In genomic region chr8:105942026-105942425, GRCm38 (mm10) we compare ENCODE assay signal across 18 mouse cellular contexts. TPM values are rescaled to one million over a fixed set of nuclear protein-coding genes. Genes with fewer than 3 reads are reported as not detected.
"Had no signal": no experiment of that assay in that cellular context is flagged by ENCODE, and none has a peak within 500 bp of the region (broad histone marks: within the 10 kb centered on the region; RNA-seq: fewer than 3 reads in every experiment).

No protein-coding gene starts in this region.

- ATAC-seq: intestine, embryonic 15.5 days; midbrain, embryonic 13.5 days had no signal

- H3K4me2 ChIP-seq: intestine, embryonic 15.5 days; kidney, embryonic 15.5 days; limb, embryonic 12.5 days; midbrain, embryonic 13.5 days; stomach, embryonic 15.5 days had no signal

- H3K36me3 ChIP-seq: midbrain, embryonic 13.5 days had no signal

- H3K27ac ChIP-seq: intestine, embryonic 15.5 days; kidney, embryonic 15.5 days; limb, embryonic 12.5 days; midbrain, embryonic 13.5 days; stomach, embryonic 15.5 days had no signal

- H3K4me3 ChIP-seq: intestine, embryonic 15.5 days; kidney, embryonic 15.5 days; limb, embryonic 12.5 days; midbrain, embryonic 13.5 days; stomach, embryonic 15.5 days had no signal

- DNase-seq: kidney, adult 18-20 months; kidney, postnatal 14 days; layer of hippocampus, adult 9-11 months; layer of hippocampus, postnatal 36 days; lung, adult 18-20 months; right cerebral cortex, postnatal 14 days; thymus, adult 2 months; thymus, postnatal 25 days had no signal

- H3K9ac ChIP-seq: intestine, embryonic 15.5 days; kidney, embryonic 15.5 days; limb, embryonic 12.5 days; midbrain, embryonic 13.5 days; stomach, embryonic 15.5 days had no signal

- H3K27me3 ChIP-seq: intestine, embryonic 15.5 days; kidney, embryonic 15.5 days; limb, embryonic 12.5 days; midbrain, embryonic 13.5 days; stomach, embryonic 15.5 days had no signal

- H3K9me3 ChIP-seq: intestine, embryonic 15.5 days; kidney, embryonic 15.5 days; limb, embryonic 12.5 days; midbrain, embryonic 13.5 days; stomach, embryonic 15.5 days had no signal

RNA-seq across cellular contexts. Expression of gene Dpep3, which starts 37.2 kb away (rescaled TPM):
- total RNA-seq: layer of hippocampus, postnatal 36 days; left cerebral cortex, postnatal 36 days; megakaryocyte progenitor cell, adult 5-6 weeks; midbrain, postnatal 0 days had no signal
- polyA plus RNA-seq: intestine, embryonic 15.5 days; kidney, embryonic 15.5 days; limb, embryonic 12.5 days; lung, embryonic 16.5 days; midbrain, embryonic 13.5 days; midbrain, postnatal 0 days; neural tube, embryonic 14.5 days; stomach, embryonic 15.5 days had no signal
